Mouse (Mus musculus) macrophage (primary cell): ENCODE data around the gene Cd200r1. TPM values are rescaled to one million over a fixed set of nuclear protein-coding genes. Genes with fewer than 3 reads are reported as not detected.

ENCODE experiments used
- H3K27ac ChIP-seq: fragments of 350-480 bp; formaldehyde crosslinking; 2 replicates; pipeline ENCODE4 v1.9.0; 2021
- H3K36me3 ChIP-seq: fragments of 350-480 bp; formaldehyde crosslinking; 2 replicates; pipeline ENCODE4 v1.9.0; 2021; ENCODE audit errors: inconsistent target
- H3K4me3 ChIP-seq: fragments of 350-480 bp; formaldehyde crosslinking; 2 replicates; pipeline ENCODE4 v1.9.0; 2021; ENCODE audit errors: inconsistent target
- H3K79me2 ChIP-seq: fragments of 350-480 bp; formaldehyde crosslinking; 2 replicates; pipeline ENCODE4 v1.9.0; 2021; ENCODE audit errors: inconsistent target
- WGBS: methylation state at CpG from one replicate; pipeline ENCODE4 v1.1.7; 2026; ENCODE audit warnings: inconsistent platforms; ENCODE audit not compliant: missing documents; 5-methylcytosine and 5-hydroxymethylcytosine counted together
- polyA plus RNA-seq: library from polyadenylated mRNA; stranded (reverse); fragments of 250-400 nt; gene quantifications from 3 replicates; pipeline ENCODE4 v1.2.4, GENCODE M21; 2018; ENCODE audit warnings: inconsistent platforms

Gene Cd200r1
- polyA plus RNA-seq, 1 experiment from 2014 or later: 179 TPM

- WGBS: 95% methylated on average over 5 of the region's 5 CpGs
- no peak overlapping the region for H3K27ac ChIP-seq
- H3K4me3 ChIP-seq: no peak overlapping the region
- H3K36me3 ChIP-seq: peaks cover 86% of the 10 kb centered on the region
- no peaks in the 10 kb centered on the region for H3K79me2 ChIP-seq
Observed at GRCm38 (mm10) chr16:44735676-44736075, 29.9 kb upstream of the Cd200r1 start.

- Histone ChIP-seq H3K79me2 (no peaks in the 10 kb centered on the region), H3K27ac (no peak overlapping the region), H3K36me3 (peaks cover 86% of the 10 kb centered on the region), H3K4me3 (no peak overlapping the region)
- 95% methylated on average over 4 of the region's 4 CpGs for WGBS
Observed at GRCm38 (mm10) chr16:44736118-44736517, 29.4 kb upstream of the Cd200r1 start.

- H3K36me3 ChIP-seq: peaks cover 42% of the 10 kb centered on the region
- no peak overlapping the region for H3K4me3 ChIP-seq
- WGBS: 100% methylated on average over 1 of the region's 1 CpGs
- peaks cover 42% of the 10 kb centered on the region for H3K79me2 ChIP-seq
- H3K27ac ChIP-seq: no peak overlapping the region
Observed at GRCm38 (mm10) chr16:44742753-44743152, 22.8 kb upstream of the Cd200r1 start.

- 7% methylated on average over 14 of the region's 14 CpGs for WGBS
- H3K79me2 ChIP-seq: peaks cover 42% of the 10 kb centered on the region
- H3K36me3 ChIP-seq: peaks cover 18% of the 10 kb centered on the region; the same call in 1 of the 2 replicates
- H3K4me3 ChIP-seq: peak overlapping the region; percentile 89
- H3K27ac ChIP-seq: peak overlapping the region; percentile 84
Observed at GRCm38 (mm10) chr16:44745471-44745865, 20.1 kb upstream of the Cd200r1 start.

GRCm38 (mm10) chr16:44745866-44746562, 19.5 kb upstream of the Cd200r1 start, which contains the start of gene Gtpbp8:
Gtpbp8 (minus strand) TSS chr16:44746363.
- 1% methylated on average over 47 of the region's 47 CpGs for WGBS
- peaks cover 15% of the 10 kb centered on the region; the same call in 1 of the 2 replicates for H3K36me3 ChIP-seq
- H3K4me3 ChIP-seq: peak within 1 kb of the TSS; percentile 89
- H3K79me2 ChIP-seq: peaks cover 42% of the 10 kb centered on the region
- peak within 1 kb of the TSS; percentile 84 for H3K27ac ChIP-seq

- no peak overlapping the region for H3K27ac ChIP-seq
- no peak overlapping the region for H3K4me3 ChIP-seq
- H3K36me3 ChIP-seq: no peaks in the 10 kb centered on the region
- WGBS: 58% methylated on average over 3 of the region's 3 CpGs
- peaks cover 29% of the 10 kb centered on the region for H3K79me2 ChIP-seq
Observed at GRCm38 (mm10) chr16:44748007-44748406, 17.5 kb upstream of the Cd200r1 start.

- WGBS: 7% methylated on average over 8 of the region's 8 CpGs
- Histone ChIP-seq H3K79me2 (no peaks in the 10 kb centered on the region), H3K4me3 (no peak overlapping the region), H3K36me3 (no peaks in the 10 kb centered on the region), H3K27ac (peak overlapping the region; percentile 68)
Observed at GRCm38 (mm10) chr16:44757700-44758099, 7.8 kb upstream of the Cd200r1 start.

GRCm38 (mm10) chr16:44761811-44762210, 3.7 kb upstream of the Cd200r1 start:
- no peaks in the 10 kb centered on the region for H3K36me3 ChIP-seq
- H3K79me2 ChIP-seq: peaks cover 21% of the 10 kb centered on the region
- 0% methylated on average over 1 of the region's 1 CpGs for WGBS
- no peak overlapping the region for H3K4me3 ChIP-seq
- H3K27ac ChIP-seq: no peak overlapping the region

- 3% methylated on average over 9 of the region's 9 CpGs for WGBS
- peak overlapping the region; percentile 95 for H3K27ac ChIP-seq
Observed at GRCm38 (mm10) chr16:44766320-44766892, 870 bp downstream of the Cd200r1 start.

GRCm38 (mm10) chr16:44767506-44767905, 2.0 kb downstream of the Cd200r1 start:
- H3K27ac ChIP-seq: peak overlapping the region; percentile 95
- peaks cover 78% of the 10 kb centered on the region for H3K79me2 ChIP-seq
- 40% methylated on average over 7 of the region's 7 CpGs for WGBS
- H3K4me3 ChIP-seq: peak overlapping the region; percentile 87
- H3K36me3 ChIP-seq: no peaks in the 10 kb centered on the region

More at GRCm38 (mm10) chr16:44766320-44766892, 870 bp downstream of the Cd200r1 start:
- peaks cover 67% of the 10 kb centered on the region for H3K79me2 ChIP-seq
- peak overlapping the region; percentile 87 for H3K4me3 ChIP-seq
- no peaks in the 10 kb centered on the region for H3K36me3 ChIP-seq

GRCm38 (mm10) chr16:44767967-44768366, 2.4 kb downstream of the Cd200r1 start:
- Histone ChIP-seq H3K27ac (peak overlapping the region; percentile 95), H3K4me3 (peak overlapping the region; percentile 87)
- WGBS: 25% methylated on average over 2 of the region's 2 CpGs

GRCm38 (mm10) chr16:44772577-44772976, 7.0 kb downstream of the Cd200r1 start:
- Histone ChIP-seq H3K4me3 (no peak overlapping the region), H3K27ac (no peak overlapping the region), H3K36me3 (no peaks in the 10 kb centered on the region), H3K79me2 (peaks cover 100% of the 10 kb centered on the region)
- 25% methylated on average over 4 of the region's 6 CpGs for WGBS

More at GRCm38 (mm10) chr16:44767967-44768366, 2.4 kb downstream of the Cd200r1 start:
- H3K79me2 ChIP-seq: peaks cover 83% of the 10 kb centered on the region
- no peaks in the 10 kb centered on the region for H3K36me3 ChIP-seq

GRCm38 (mm10) chr16:44773673-44774072, 8.1 kb downstream of the Cd200r1 start:
- H3K36me3 ChIP-seq: no peaks in the 10 kb centered on the region
- no peak overlapping the region for H3K4me3 ChIP-seq
- H3K27ac ChIP-seq: peak overlapping the region; percentile 15; the same call in 1 of the 2 replicates
- 48% methylated on average over 3 of the region's 3 CpGs for WGBS
- H3K79me2 ChIP-seq: peaks cover 94% of the 10 kb centered on the region

GRCm38 (mm10) chr16:44774201-44774600, 8.7 kb downstream of the Cd200r1 start:
- H3K27ac ChIP-seq: no peak overlapping the region
- H3K4me3 ChIP-seq: no peak overlapping the region
- H3K79me2 ChIP-seq: peaks cover 89% of the 10 kb centered on the region
- WGBS: 98% methylated on average over 6 of the region's 6 CpGs
- H3K36me3 ChIP-seq: no peaks in the 10 kb centered on the region

- Histone ChIP-seq H3K4me3 (peak overlapping the region; percentile 16; the same call in 1 of the 2 replicates), H3K79me2 (peaks cover 89% of the 10 kb centered on the region), H3K36me3 (no peaks in the 10 kb centered on the region), H3K27ac (peak overlapping the region; percentile 97)
- 1% methylated on average over 17 of the region's 17 CpGs for WGBS
Observed at GRCm38 (mm10) chr16:44778538-44779147, 13.1 kb downstream of the Cd200r1 start.
